Mouse (Mus musculus) thymus, adult 2 months (tissue): Measurements from ENCODE around the gene Wscd2. TPM values are rescaled to one million over a fixed set of nuclear protein-coding genes. Genes with fewer than 3 reads are reported as not detected.

Experiments
- DNase-seq: peaks from one replicate; pipeline ENCODE4 v3.0.0; 2021
- H3K27ac ChIP-seq: fragments of 200-500 bp; 2 replicates; pipeline ENCODE4 v1.5.1; 2012; ENCODE audit warnings: low read length, control low read depth; ENCODE audit not compliant: control insufficient read depth, insufficient read depth
- H3K27me3 ChIP-seq: fragments of 200-500 bp; 2 replicates; pipeline ENCODE4 v1.6.1; 2012; ENCODE audit warnings: mild to moderate bottlenecking, low read length, moderate library complexity, mixed read lengths; ENCODE audit not compliant: control insufficient read depth, insufficient read depth
- H3K36me3 ChIP-seq: fragments of 200-500 bp; 2 replicates; pipeline ENCODE4 v1.6.1; 2012; ENCODE audit warnings: mild to moderate bottlenecking, low read length, moderate library complexity; ENCODE audit not compliant: control insufficient read depth, insufficient read depth
- H3K4me1 ChIP-seq: fragments of 200-500 bp; replicated peaks from 2 replicates; pipeline ENCODE4 v1.6.1; 2012; ENCODE audit warnings: low read length; ENCODE audit not compliant: control insufficient read depth, insufficient read depth
- H3K4me3 ChIP-seq: fragments of 200-500 bp; 2 replicates; pipeline ENCODE4 v1.5.1; 2012; ENCODE audit warnings: mild to moderate bottlenecking, low read length, control low read depth, moderate library complexity; ENCODE audit not compliant: control insufficient read depth, insufficient read depth
- CTCF ChIP-seq: fragments of 200-500 bp; IDR thresholded peaks from 2 replicates; pipeline ENCODE4 v1.5.1; 2012; ENCODE audit warnings: mild to moderate bottlenecking, control low read depth, low read length, moderate library complexity, borderline replicate concordance; ENCODE audit not compliant: control insufficient read depth, poor library complexity, insufficient read depth; ENCODE audit errors: extremely low read depth
- POLR2A ChIP-seq: fragments of 200-500 bp; IDR thresholded peaks from 2 replicates; pipeline ENCODE4 v1.6.1; 2012; ENCODE audit warnings: mild to moderate bottlenecking, low read length, control low read depth, moderate library complexity; ENCODE audit not compliant: control insufficient read depth, poor library complexity, insufficient read depth; ENCODE audit errors: extremely low read depth
- WGBS: fragments of 180-500 bp; shearing (Covaris S2); methylation state at CpG from one replicate; pipeline ENCODE4 v1.1.7; 2018; 5-methylcytosine and 5-hydroxymethylcytosine counted together
- polyA plus RNA-seq: library from polyadenylated mRNA; depleted of rRNA; stranded (reverse); fragments of >200 nt; gene quantifications from 2 replicates; pipeline ENCODE4 v1.2.3, GENCODE M21; 2012

Gene Wscd2
- polyA plus RNA-seq, 1 experiment: 1.2 TPM

- Histone ChIP-seq H3K36me3 (no peaks in the 10 kb centered on the region), H3K27me3 (no peaks in the 10 kb centered on the region), H3K4me3 (no peak overlapping the region), H3K4me1 (no peaks in the 10 kb centered on the region), H3K27ac (no peak overlapping the region)
- 90% methylated on average over 9 of the region's 9 CpGs for WGBS
- TF ChIP-seq CTCF: no peak
- TF ChIP-seq POLR2A: no peak
- DNase-seq: no peak
These were observed 113.3 kb downstream of the Wscd2 start for GRCm38 (mm10) chr5:113603471-113603870.

- H3K27me3 ChIP-seq: no peaks in the 10 kb centered on the region
- no peak overlapping the region for H3K4me3 ChIP-seq
- no peak for DNase-seq
- H3K36me3 ChIP-seq: no peaks in the 10 kb centered on the region
- whole genome bisulfite sequencing: 94% methylated on average over 4 of the region's 4 CpGs
- TF ChIP-seq POLR2A: no peak
- TF ChIP-seq CTCF: no peak
- H3K27ac ChIP-seq: no peak overlapping the region
- H3K4me1 ChIP-seq: no peaks in the 10 kb centered on the region
These were observed 114.6 kb downstream of the Wscd2 start for GRCm38 (mm10) chr5:113604758-113605157.

GRCm38 (mm10) chr5:113606121-113606520, 116.0 kb downstream of the Wscd2 start:
- TF ChIP-seq CTCF (no peak), POLR2A (no peak)
- no peak overlapping the region for H3K4me3 ChIP-seq
- no peak for DNase-seq
- H3K4me1 ChIP-seq: no peaks in the 10 kb centered on the region
- H3K27me3 ChIP-seq: no peaks in the 10 kb centered on the region
- no peaks in the 10 kb centered on the region for H3K36me3 ChIP-seq
- 89% methylated on average over 3 of the region's 3 CpGs for WGBS
- H3K27ac ChIP-seq: no peak overlapping the region

- H3K36me3 ChIP-seq: no peaks in the 10 kb centered on the region
- DNase-seq: no peak
- no peaks in the 10 kb centered on the region for H3K27me3 ChIP-seq
- H3K4me1 ChIP-seq: no peaks in the 10 kb centered on the region
- no peak overlapping the region for H3K27ac ChIP-seq
- no peak for TF ChIP-seq CTCF
- no peak for TF ChIP-seq POLR2A
- WGBS: 60% methylated on average over 8 of the region's 8 CpGs
- H3K4me3 ChIP-seq: no peak overlapping the region
These were observed 117.0 kb downstream of the Wscd2 start for GRCm38 (mm10) chr5:113606961-113607785.

- no peaks in the 10 kb centered on the region for H3K36me3 ChIP-seq
- no peak overlapping the region for H3K4me3 ChIP-seq
- TF ChIP-seq POLR2A (no peak), CTCF (no peak)
- no peaks in the 10 kb centered on the region for H3K4me1 ChIP-seq
- H3K27ac ChIP-seq: no peak overlapping the region
- WGBS: 30% methylated on average over 13 of the region's 13 CpGs
- no peaks in the 10 kb centered on the region for H3K27me3 ChIP-seq
- no peak for DNase-seq
These were observed 117.9 kb downstream of the Wscd2 start for GRCm38 (mm10) chr5:113607941-113608431.

GRCm38 (mm10) chr5:113608511-113608910, 118.4 kb downstream of the Wscd2 start:
- Histone ChIP-seq H3K4me3 (no peak overlapping the region), H3K4me1 (no peaks in the 10 kb centered on the region), H3K27me3 (no peaks in the 10 kb centered on the region), H3K27ac (no peak overlapping the region), H3K36me3 (no peaks in the 10 kb centered on the region)
- 64% methylated on average over 8 of the region's 8 CpGs for WGBS
- no peak for DNase-seq
- TF ChIP-seq CTCF (no peak), POLR2A (no peak)
